Mouse (Mus musculus) limb, embryonic 14.5 days (tissue): ENCODE measurements at regions not wholly inside any gene's neighbourhood (a gene's known extent, or its start where the extent isn't known, plus 50 kb on each side); places are given as distances from the start of the nearest gene placed in this dataset.

Experiments used
- ATAC-seq: fragments of 200-750 bp; cut with Nextera tagmentation; 2 replicates; pipeline ENCODE4 v1.8.0; 2017; ENCODE audit warnings: low read depth, moderate number of reproducible peaks, moderate TSS enrichment; ENCODE audit not compliant: low FRiP score
- DNase-seq: peaks from one replicate; pipeline ENCODE4 v3.0.0-alpha.2; 2015; ENCODE audit warnings: low spot score
- H3K27ac ChIP-seq: fragments of 300-500 bp; sonication (generic); replicated peaks from 2 replicates; pipeline ENCODE4 v1.5.1; 2014; ENCODE audit warnings: low read depth, mild to moderate bottlenecking, low read length, moderate library complexity, mixed read lengths
- H3K27me3 ChIP-seq: fragments of 300-500 bp; sonication (generic); 2 replicates; pipeline ENCODE4 v1.6.1; 2014; ENCODE audit warnings: low read length, mixed read lengths; ENCODE audit not compliant: control insufficient read depth, insufficient read depth
- H3K36me3 ChIP-seq: fragments of 300-500 bp; sonication (generic); 2 replicates; pipeline ENCODE4 v1.6.1; 2014; ENCODE audit warnings: mild to moderate bottlenecking, low read length, moderate library complexity, mixed read lengths; ENCODE audit not compliant: control insufficient read depth, insufficient read depth
- H3K4me1 ChIP-seq: fragments of 300-500 bp; sonication (generic); 2 replicates; pipeline ENCODE4 v1.6.1; 2014; ENCODE audit warnings: antibody characterized with exemption, low read length, mixed read lengths; ENCODE audit not compliant: control insufficient read depth, insufficient read depth
- H3K4me2 ChIP-seq: fragments of 300-500 bp; sonication (generic); replicated peaks from 2 replicates; pipeline ENCODE4 v1.6.1; 2014; ENCODE audit warnings: low read depth, mild to moderate bottlenecking, low read length, moderate library complexity; ENCODE audit not compliant: severe bottlenecking
- H3K4me3 ChIP-seq: fragments of 300-500 bp; sonication (generic); replicated peaks from 2 replicates; pipeline ENCODE4 v1.5.1; 2014; ENCODE audit warnings: low read length
- H3K9ac ChIP-seq: fragments of 300-500 bp; sonication (generic); 2 replicates; pipeline ENCODE4 v1.6.1; 2014; ENCODE audit warnings: mild to moderate bottlenecking, low read depth, low read length, moderate library complexity; ENCODE audit not compliant: severe bottlenecking
- H3K9me3 ChIP-seq: fragments of 300-500 bp; sonication (generic); 2 replicates; pipeline ENCODE4 v1.6.1; 2016; ENCODE audit warnings: low read length; ENCODE audit not compliant: control insufficient read depth
- POLR2A ChIP-seq: fragments of 200-500 bp; IDR thresholded peaks from 2 replicates; pipeline ENCODE4 v1.8.0; 2012; ENCODE audit warnings: inconsistent platforms, mild to moderate bottlenecking, moderate library complexity, borderline replicate concordance; ENCODE audit not compliant: insufficient read depth, insufficient read length; ENCODE audit errors: extremely low read depth
- WGBS: fragments of 180-500 bp; shearing (Covaris S2); extraction: QIAGEN DNeasy Blood & Tissue Kit; methylation state at CpG from one replicate; pipeline ENCODE4 v1.1.7; 2014; 5-methylcytosine and 5-hydroxymethylcytosine counted together

GRCm38 (mm10) chr3:156376717-156377116 lies 184.9 kb upstream of the Negr1 start:
- H3K4me1 ChIP-seq, result no peaks in the 10 kb centered on the region
- no peaks in the 10 kb centered on the region for H3K9me3 ChIP-seq
- no peak overlapping the region for H3K27ac ChIP-seq
- H3K36me3 ChIP-seq, result no peaks in the 10 kb centered on the region
- H3K27me3 ChIP-seq, result no peaks in the 10 kb centered on the region
- DNase-seq (no peak), ATAC-seq (no peak)
- no peak for TF ChIP-seq POLR2A
- no peak overlapping the region for H3K9ac ChIP-seq
- no peak overlapping the region for H3K4me3 ChIP-seq
- H3K4me2 ChIP-seq, result no peak overlapping the region

- no peaks in the 10 kb centered on the region for H3K36me3 ChIP-seq
- no peaks in the 10 kb centered on the region for H3K9me3 ChIP-seq
- no peak overlapping the region for H3K4me2 ChIP-seq
- H3K4me3 ChIP-seq, result no peak overlapping the region
- H3K27me3 ChIP-seq, result no peaks in the 10 kb centered on the region
- no peak for TF ChIP-seq POLR2A
- no peak overlapping the region for H3K27ac ChIP-seq
- DNase-seq, result no peak
- no peak overlapping the region for H3K9ac ChIP-seq
- ATAC-seq, result no peak
- H3K4me1 ChIP-seq, result no peaks in the 10 kb centered on the region
Measured at GRCm38 (mm10) chr3:156382919-156383318, 178.7 kb upstream of the Negr1 start.

GRCm38 (mm10) chr3:156406136-156406535 lies 155.5 kb upstream of the Negr1 start:
- H3K4me3 ChIP-seq, result no peak overlapping the region
- no peak overlapping the region for H3K27ac ChIP-seq
- 84% methylated on average over 3 of the region's 3 CpGs for WGBS
- H3K27me3 ChIP-seq, result no peaks in the 10 kb centered on the region
- ATAC-seq (no peak), DNase-seq (no peak)
- no peak overlapping the region for H3K9ac ChIP-seq
- H3K4me1 ChIP-seq, result no peaks in the 10 kb centered on the region
- H3K36me3 ChIP-seq, result no peaks in the 10 kb centered on the region
- H3K9me3 ChIP-seq, result no peaks in the 10 kb centered on the region
- TF ChIP-seq POLR2A, result no peak
- no peak overlapping the region for H3K4me2 ChIP-seq

DNA sequence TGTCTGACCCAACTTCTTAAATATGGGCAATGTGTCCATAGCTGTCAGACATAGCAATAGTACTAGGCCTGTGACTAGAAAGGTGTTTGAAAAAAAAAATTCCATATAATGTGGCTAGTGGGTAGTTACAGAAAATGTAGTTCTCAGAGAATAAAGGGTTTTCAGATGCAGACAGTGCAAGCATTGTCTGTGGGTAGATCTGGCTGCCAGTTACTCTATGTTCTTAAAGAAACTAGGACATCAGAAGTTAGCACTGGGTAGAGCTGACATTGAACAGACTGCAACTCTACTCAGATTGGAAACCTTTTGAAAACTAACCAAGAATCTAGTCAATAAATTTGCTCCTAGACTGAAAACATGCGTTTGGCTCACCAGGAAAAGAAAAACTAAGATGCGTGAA lies 154.5 kb upstream of the Negr1 start:
- no peak for TF ChIP-seq POLR2A
- Histone ChIP-seq H3K36me3 (no peaks in the 10 kb centered on the region), H3K9ac (no peak overlapping the region), H3K9me3 (no peaks in the 10 kb centered on the region), H3K4me1 (no peaks in the 10 kb centered on the region), H3K27me3 (no peaks in the 10 kb centered on the region), H3K27ac (no peak overlapping the region), H3K4me2 (no peak overlapping the region), H3K4me3 (no peak overlapping the region)
- ATAC-seq (no peak), DNase-seq (no peak)
- 81% methylated on average over 2 of the region's 2 CpGs for WGBS

DNA sequence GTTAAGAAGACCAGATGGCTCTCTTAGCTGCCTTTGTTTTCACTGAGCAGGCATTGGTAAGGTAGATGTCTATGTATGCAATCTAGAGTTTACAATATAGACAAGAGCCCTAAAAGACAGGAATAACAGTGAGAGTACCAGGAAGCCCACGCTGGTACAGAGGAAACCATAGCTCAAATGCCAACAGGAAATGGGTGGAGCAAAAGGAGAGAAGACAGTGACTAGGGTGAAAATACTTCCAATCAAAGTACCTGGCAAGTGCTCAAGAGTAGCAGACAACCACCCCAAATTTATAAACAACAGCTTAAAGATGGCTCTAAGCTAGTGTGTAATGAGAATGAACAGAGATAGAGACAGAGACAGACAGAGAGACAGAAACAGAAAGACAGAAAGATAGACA lies 151.5 kb upstream of the Negr1 start:
- ATAC-seq (no peak), DNase-seq (no peak)
- H3K4me2 ChIP-seq, result no peak overlapping the region
- no peaks in the 10 kb centered on the region for H3K27me3 ChIP-seq
- no peaks in the 10 kb centered on the region for H3K36me3 ChIP-seq
- H3K4me1 ChIP-seq, result no peaks in the 10 kb centered on the region
- no peak for TF ChIP-seq POLR2A
- no peak overlapping the region for H3K27ac ChIP-seq
- H3K4me3 ChIP-seq, result no peak overlapping the region
- 43% methylated on average over 1 of the region's 1 CpGs for WGBS
- no peaks in the 10 kb centered on the region for H3K9me3 ChIP-seq
- no peak overlapping the region for H3K9ac ChIP-seq

GRCm38 (mm10) chr3:156412757-156413156 lies 148.8 kb upstream of the Negr1 start:
- no peak for TF ChIP-seq POLR2A
- H3K4me2 ChIP-seq, result no peak overlapping the region
- no peak overlapping the region for H3K27ac ChIP-seq
- 62% methylated on average over 3 of the region's 3 CpGs for WGBS
- no peak overlapping the region for H3K4me3 ChIP-seq
- no peak for DNase-seq
- no peaks in the 10 kb centered on the region for H3K4me1 ChIP-seq
- H3K36me3 ChIP-seq, result no peaks in the 10 kb centered on the region
- H3K9me3 ChIP-seq, result no peaks in the 10 kb centered on the region
- ATAC-seq, result no peak
- H3K9ac ChIP-seq, result no peak overlapping the region
- H3K27me3 ChIP-seq, result no peaks in the 10 kb centered on the region
